Mouse (Mus musculus) neural tube, embryonic 11.5 days (tissue): ENCODE measurements around the gene Rnf185. TPM values are rescaled to one million over a fixed set of nuclear protein-coding genes. Genes with fewer than 3 reads are reported as not detected.

ENCODE experiments used
- ATAC-seq: fragments of 200-750 bp; cut with Nextera tagmentation; 2 replicates; pipeline ENCODE4 v1.8.0; 2017; ENCODE audit warnings: moderate number of reproducible peaks, mild to moderate bottlenecking, moderate TSS enrichment, moderate library complexity; ENCODE audit not compliant: insufficient read depth, low FRiP score, low TSS enrichment
- DNase-seq: peaks from one replicate; pipeline ENCODE4 v3.0.0-alpha.2; 2015; ENCODE audit warnings: low spot score
- H3K27ac ChIP-seq: fragments of 300-500 bp; sonication (generic); 2 replicates; pipeline ENCODE4 v1.5.1; 2014; ENCODE audit warnings: low read depth, mild to moderate bottlenecking, low read length
- H3K27me3 ChIP-seq: fragments of 300-500 bp; sonication (generic); 2 replicates; pipeline ENCODE4 v1.6.1; 2014; ENCODE audit warnings: mild to moderate bottlenecking, low read length, mixed read lengths; ENCODE audit not compliant: control insufficient read depth, insufficient read depth
- H3K36me3 ChIP-seq: fragments of 300-500 bp; sonication (generic); 2 replicates; pipeline ENCODE4 v1.6.1; 2014; ENCODE audit warnings: mild to moderate bottlenecking, low read length, moderate library complexity, mixed read lengths; ENCODE audit not compliant: control insufficient read depth, insufficient read depth
- H3K4me1 ChIP-seq: fragments of 300-500 bp; sonication (generic); 2 replicates; pipeline ENCODE4 v1.6.1; 2014; ENCODE audit warnings: low read length, mixed read lengths; ENCODE audit not compliant: control insufficient read depth, insufficient read depth
- H3K4me2 ChIP-seq: fragments of 300-500 bp; sonication (generic); 2 replicates; pipeline ENCODE4 v1.6.1; 2014; ENCODE audit warnings: low read depth, mild to moderate bottlenecking, moderate library complexity
- H3K4me3 ChIP-seq: fragments of 300-500 bp; sonication (generic); 2 replicates; pipeline ENCODE4 v1.5.1; 2014; ENCODE audit warnings: low read depth, low read length
- H3K9ac ChIP-seq: fragments of 300-500 bp; sonication (generic); 2 replicates; pipeline ENCODE4 v1.6.1; 2014; ENCODE audit warnings: mild to moderate bottlenecking, low read length
- H3K9me3 ChIP-seq: fragments of 300-500 bp; sonication (generic); 2 replicates; pipeline ENCODE4 v1.6.1; 2016; ENCODE audit warnings: low read length; ENCODE audit not compliant: control insufficient read depth
- WGBS: fragments of 180-500 bp; shearing (Covaris S2); extraction: QIAGEN DNeasy Blood & Tissue Kit; methylation state at CpG from one replicate; pipeline ENCODE4 v1.1.7; 2014; 5-methylcytosine and 5-hydroxymethylcytosine counted together
- polyA plus RNA-seq: library from polyadenylated mRNA; unstranded; fragments of >200 nt; fragmentation: Nextera tagmentation; extraction: Ambion mirVana; gene quantifications from 2 replicates; pipeline ENCODE4 v1.2.1, GENCODE M21; 2014

Gene Rnf185
- polyA plus RNA-seq, 1 experiment from 2014 or later, result 59.5 TPM

DNA sequence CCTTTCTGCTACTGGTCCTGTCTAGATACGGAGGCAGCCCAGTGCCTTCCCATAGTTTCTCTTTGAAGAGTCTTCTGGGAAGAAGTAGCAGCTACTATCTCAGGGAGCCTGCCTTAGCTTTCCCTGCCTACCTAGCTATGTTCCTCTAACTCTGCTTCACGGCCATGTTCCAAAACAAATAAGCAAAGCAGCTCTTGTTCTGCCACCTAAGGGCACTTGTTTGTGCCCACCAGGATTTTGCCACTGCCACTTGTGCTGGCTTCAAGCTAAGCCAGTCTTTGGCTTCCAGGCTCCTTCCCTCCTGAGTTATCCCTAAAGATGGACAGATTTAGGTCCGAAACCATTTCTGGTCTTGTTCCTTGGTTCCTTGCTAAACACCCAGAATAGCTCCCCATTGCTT is 40.1 kb downstream of the Rnf185 start:
- ATAC-seq (no peak), DNase-seq (no peak)
- Histone ChIP-seq H3K4me1 (peaks cover 6% of the 10 kb centered on the region; the same call in 1 of the 2 replicates), H3K4me2 (no peak overlapping the region), H3K4me3 (no peak overlapping the region), H3K27me3 (no peaks in the 10 kb centered on the region), H3K9me3 (no peaks in the 10 kb centered on the region), H3K36me3 (no peaks in the 10 kb centered on the region; the same call in 1 of the 2 replicates), H3K9ac (no peak overlapping the region), H3K27ac (no peak overlapping the region)
- WGBS, result 79% methylated on average over 3 of the region's 3 CpGs

DNA sequence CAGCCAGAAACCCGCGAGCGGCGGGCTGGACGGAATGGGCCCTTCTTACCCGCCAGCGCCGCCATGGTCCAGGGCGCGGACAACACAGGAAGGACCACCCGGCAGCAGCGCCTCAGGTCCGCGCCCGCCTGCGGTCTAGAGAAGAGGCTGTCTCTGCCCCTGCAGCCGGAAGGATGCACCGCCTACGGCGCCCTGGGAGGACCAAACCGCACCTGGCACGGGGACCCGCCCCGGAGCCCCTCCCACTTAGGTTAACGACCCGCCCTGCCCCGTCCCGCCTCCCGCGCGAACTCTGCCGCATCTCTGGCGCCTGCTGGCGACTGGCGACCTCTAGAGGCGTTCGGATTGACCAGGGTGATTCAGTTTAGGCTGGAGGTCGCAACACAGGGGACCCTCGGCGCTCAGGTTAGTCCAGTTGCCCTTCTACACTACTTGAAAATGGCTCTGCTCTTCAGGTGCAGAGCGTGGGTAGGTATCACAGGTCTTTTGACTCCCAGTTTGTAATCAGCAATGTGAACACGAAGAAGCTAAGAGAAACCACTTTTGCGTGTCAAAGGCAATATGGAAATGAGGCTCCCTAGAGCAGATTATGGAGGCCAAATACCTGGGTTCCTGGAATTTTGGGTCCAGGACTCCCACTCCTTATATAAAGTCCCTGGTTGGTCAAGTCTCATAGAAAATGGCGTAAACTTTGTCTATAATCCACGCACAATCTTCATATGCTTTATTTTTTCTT is 43.0 kb downstream of the Rnf185 start, which contains the start of gene Limk2:
Gene Limk2, minus strand, starts transcription at position 193 of the 736 bp plus-strand sequence.
- Histone ChIP-seq H3K27me3 (no peaks in the 10 kb centered on the region), H3K4me2 (peak within 1 kb of the TSS; percentile 77), H3K9me3 (no peaks in the 10 kb centered on the region), H3K4me1 (peaks cover 6% of the 10 kb centered on the region; the same call in 1 of the 2 replicates), H3K4me3 (peak within 1 kb of the TSS; percentile 70), H3K9ac (peak within 1 kb of the TSS; percentile 78), H3K36me3 (no peaks in the 10 kb centered on the region), H3K27ac (0 out of 2 replicates have a peak within 1 kb of the TSS, but pooled peaks have one; percentile 53)
- ATAC-seq (peak; percentile 89), DNase-seq (peak; percentile 92)
- WGBS, result 3% methylated on average over 44 of the region's 45 CpGs

GRCm38 (mm10) chr11:3408131-3408996 is 43.8 kb downstream of the Rnf185 start:
- H3K4me1 ChIP-seq, result peaks cover 6% of the 10 kb centered on the region; the same call in 1 of the 2 replicates
- DNase-seq (no peak), ATAC-seq (peak; percentile 53)
- H3K4me3 ChIP-seq, result peak overlapping the region; percentile 70
- H3K27ac ChIP-seq, result 0 out of 2 replicates have a peak overlapping the region, but pooled peaks have one; percentile 53
- no peaks in the 10 kb centered on the region for H3K9me3 ChIP-seq
- peak overlapping the region; percentile 78 for H3K9ac ChIP-seq
- no peaks in the 10 kb centered on the region for H3K36me3 ChIP-seq
- 5% methylated on average over 34 of the region's 34 CpGs for WGBS
- H3K4me2 ChIP-seq, result peak overlapping the region; percentile 77
- no peaks in the 10 kb centered on the region for H3K27me3 ChIP-seq

DNA sequence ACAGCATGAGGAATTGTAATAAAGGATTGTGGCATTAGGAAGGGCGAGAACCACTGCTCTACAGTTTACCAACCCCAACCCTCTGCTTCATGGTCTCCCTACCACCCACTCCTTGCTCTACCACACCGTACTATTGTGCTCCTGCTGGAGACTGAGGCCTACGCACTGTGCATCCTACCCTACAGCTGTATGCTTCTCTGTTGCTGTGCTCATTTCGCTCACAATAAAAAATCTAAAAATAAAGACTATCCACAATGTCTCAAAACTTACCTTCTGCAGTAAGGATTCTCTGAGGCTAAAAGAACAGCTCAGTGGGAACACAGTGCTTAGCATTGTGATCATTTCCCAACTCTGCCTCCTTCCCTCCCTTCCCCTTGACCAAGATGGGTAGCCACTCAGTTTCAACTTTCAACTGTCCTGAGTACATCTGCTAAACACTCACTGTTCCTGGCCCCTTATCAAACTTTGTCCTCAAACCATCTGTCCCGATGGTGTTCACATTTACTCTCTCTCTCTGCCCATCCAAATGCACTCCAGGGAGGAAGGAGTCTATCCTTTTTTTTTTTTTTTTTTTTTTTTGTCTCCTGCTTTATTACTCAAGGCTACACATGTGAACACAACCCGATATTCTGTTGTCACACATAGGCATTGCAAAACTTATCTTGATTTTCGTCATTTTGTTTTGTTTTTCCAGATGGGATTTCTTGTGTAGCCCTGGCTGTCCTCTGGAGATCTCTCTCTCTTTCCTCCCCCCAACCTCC is 47.7 kb downstream of the Rnf185 start:
- H3K27ac ChIP-seq, result no peak overlapping the region
- H3K9ac ChIP-seq, result no peak overlapping the region
- 84% methylated on average over 7 of the region's 7 CpGs for WGBS
- ATAC-seq (no peak), DNase-seq (no peak)
- no peaks in the 10 kb centered on the region for H3K36me3 ChIP-seq
- no peaks in the 10 kb centered on the region for H3K27me3 ChIP-seq
- no peak overlapping the region for H3K4me3 ChIP-seq
- H3K9me3 ChIP-seq, result no peaks in the 10 kb centered on the region
- H3K4me1 ChIP-seq, result peaks cover 6% of the 10 kb centered on the region; the same call in 1 of the 2 replicates
- no peak overlapping the region for H3K4me2 ChIP-seq

- no peaks in the 10 kb centered on the region for H3K9me3 ChIP-seq
- DNase-seq (no peak), ATAC-seq (no peak)
- no peak overlapping the region for H3K4me2 ChIP-seq
- H3K4me1 ChIP-seq, result peaks cover 1% of the 10 kb centered on the region; the same call in 1 of the 2 replicates
- H3K36me3 ChIP-seq, result no peaks in the 10 kb centered on the region
- H3K4me3 ChIP-seq, result no peak overlapping the region
- no peak overlapping the region for H3K27ac ChIP-seq
- WGBS, result 94% methylated on average over 3 of the region's 3 CpGs
- no peak overlapping the region for H3K9ac ChIP-seq
- H3K27me3 ChIP-seq, result no peaks in the 10 kb centered on the region
These were observed 49.1 kb downstream of the Rnf185 start for GRCm38 (mm10) chr11:3403024-3403423.

DNA sequence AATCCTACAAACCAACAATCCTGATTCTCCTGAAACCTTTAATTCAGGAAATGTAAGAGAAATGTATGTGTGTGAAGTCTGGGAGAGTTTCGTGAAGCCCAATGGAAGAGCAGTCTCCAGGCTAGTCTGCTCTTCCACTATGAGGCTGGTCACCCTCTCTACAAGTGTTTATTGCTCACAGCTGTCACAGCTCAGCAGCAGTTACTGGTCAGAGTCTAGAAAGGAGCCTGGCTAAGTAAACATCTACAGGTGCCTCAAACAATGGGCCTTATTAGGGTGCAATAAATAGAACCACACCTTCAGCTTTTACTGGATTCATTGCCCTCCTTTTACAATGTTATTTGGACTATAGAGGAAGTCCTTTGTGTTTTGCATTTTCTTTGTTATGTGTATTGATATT is 53.8 kb downstream of the Rnf185 start:
- WGBS, result 57% methylated on average over 1 of the region's 1 CpGs

GRCm38 (mm10) chr11:3396562-3396961 is 55.6 kb downstream of the Rnf185 start:
- Histone ChIP-seq H3K27ac (0 out of 2 replicates have a peak overlapping the region, but pooled peaks have one; percentile 11), H3K4me1 (peaks cover 5% of the 10 kb centered on the region), H3K36me3 (no peaks in the 10 kb centered on the region), H3K9me3 (no peaks in the 10 kb centered on the region), H3K4me3 (no peak overlapping the region), H3K27me3 (no peaks in the 10 kb centered on the region), H3K9ac (no peak overlapping the region), H3K4me2 (no peak overlapping the region)
- ATAC-seq, result 0 out of 2 replicates have a peak, but pooled peaks have one; percentile 55
- DNase-seq, result no peak
- 35% methylated on average over 8 of the region's 8 CpGs for WGBS

More for the DNA sequence above, 53.8 kb downstream of the Rnf185 start:
- H3K36me3 ChIP-seq, result no peaks in the 10 kb centered on the region
- H3K27me3 ChIP-seq, result no peaks in the 10 kb centered on the region
- ATAC-seq (no peak), DNase-seq (no peak)
- no peak overlapping the region for H3K4me2 ChIP-seq
- no peak overlapping the region for H3K9ac ChIP-seq
- no peaks in the 10 kb centered on the region for H3K9me3 ChIP-seq
- H3K4me1 ChIP-seq, result peaks cover 5% of the 10 kb centered on the region
- H3K4me3 ChIP-seq, result no peak overlapping the region
- no peak overlapping the region for H3K27ac ChIP-seq

GRCm38 (mm10) chr11:3396091-3396490 is 56.1 kb downstream of the Rnf185 start:
- Histone ChIP-seq H3K4me3 (no peak overlapping the region), H3K4me2 (no peak overlapping the region), H3K27me3 (no peaks in the 10 kb centered on the region), H3K9ac (no peak overlapping the region), H3K4me1 (peaks cover 5% of the 10 kb centered on the region), H3K9me3 (no peaks in the 10 kb centered on the region), H3K36me3 (no peaks in the 10 kb centered on the region), H3K27ac (0 out of 2 replicates have a peak overlapping the region, but pooled peaks have one; percentile 11)
- WGBS, result 35% methylated on average over 3 of the region's 3 CpGs
- no peak for DNase-seq
- peak; percentile 38 for ATAC-seq
